Mouse (Mus musculus) liver, postnatal 0 days (tissue): ENCODE measurements at regions not wholly inside any gene's neighbourhood (a gene's known extent, or its start where the extent isn't known, plus 50 kb on each side); places are given as distances from the start of the nearest gene placed in this dataset.

Experiments
- CTCF ChIP-seq: sonication (generic); IDR thresholded peaks from 2 replicates; pipeline ENCODE4 v1.5.1; 2016; ENCODE audit warnings: antibody characterized with exemption, low read depth
- EP300 ChIP-seq: IDR thresholded peaks from 2 replicates; pipeline ENCODE4 v1.6.1; 2016; ENCODE audit warnings: antibody characterized with exemption, low read depth, mild to moderate bottlenecking

GRCm38 (mm10) chr8:89658998-89659944, 615.3 kb upstream of the Sall1 start:
- TF ChIP-seq CTCF: no peak
- no peak for TF ChIP-seq EP300
